Mouse (Mus musculus) midbrain, embryonic 15.5 days (tissue): ENCODE measurements around the gene Klhl10. TPM values are rescaled to one million over a fixed set of nuclear protein-coding genes. Genes with fewer than 3 reads are reported as not detected.

Source experiments
- ATAC-seq: fragments of 200-750 bp; cut with Nextera tagmentation; replicated peaks from 2 replicates; pipeline ENCODE4 v1.8.0; 2017; ENCODE audit warnings: moderate TSS enrichment
- H3K27ac ChIP-seq: fragments of 300-500 bp; sonication (generic); 2 replicates; pipeline ENCODE4 v1.5.1; 2015; ENCODE audit warnings: mild to moderate bottlenecking, inconsistent platforms
- H3K27me3 ChIP-seq: fragments of 300-500 bp; sonication (generic); replicated peaks from 2 replicates; pipeline ENCODE4 v1.6.1; 2015; ENCODE audit warnings: inconsistent platforms
- H3K36me3 ChIP-seq: fragments of 300-500 bp; sonication (generic); replicated peaks from 2 replicates; pipeline ENCODE4 v1.6.1; 2015; ENCODE audit warnings: inconsistent platforms
- H3K4me1 ChIP-seq: fragments of 300-500 bp; sonication (generic); 2 replicates; pipeline ENCODE4 v1.6.1; 2015; ENCODE audit warnings: inconsistent platforms
- H3K4me2 ChIP-seq: fragments of 300-500 bp; sonication (generic); 2 replicates; pipeline ENCODE4 v1.6.1; 2015; ENCODE audit warnings: inconsistent platforms, mild to moderate bottlenecking, moderate library complexity
- H3K4me3 ChIP-seq: fragments of 300-500 bp; sonication (generic); 2 replicates; pipeline ENCODE4 v1.5.1; 2015; ENCODE audit warnings: mild to moderate bottlenecking, inconsistent platforms
- H3K9ac ChIP-seq: fragments of 300-500 bp; sonication (generic); 2 replicates; pipeline ENCODE4 v1.6.1; 2015; ENCODE audit warnings: mild to moderate bottlenecking, inconsistent platforms
- H3K9me3 ChIP-seq: fragments of 300-500 bp; sonication (generic); 2 replicates; pipeline ENCODE4 v1.6.1; 2016; ENCODE audit warnings: inconsistent platforms
- WGBS: fragments of 180-500 bp; shearing (Covaris S2); methylation state at CpG from one replicate; pipeline ENCODE4 v1.1.7; 2015; ENCODE audit warnings: mixed read lengths; 5-methylcytosine and 5-hydroxymethylcytosine counted together
- polyA plus RNA-seq: library from polyadenylated mRNA; unstranded; fragments of >200 nt; fragmentation: Nextera tagmentation; extraction: Ambion mirVana; gene quantifications from 2 replicates; pipeline ENCODE4 v1.2.1, GENCODE M21; 2015

Klhl10 gene
- 0.89 and 1.1 TPM in 2 replicates for polyA plus RNA-seq

- H3K27me3 ChIP-seq: no peaks in the 10 kb centered on the region
Observed at GRCm38 (mm10) chr11:100441797-100442196, at the start of gene Klhl10, which contains the start of gene Nt5c3b. Gene Klhl10, plus strand, starts transcription at chr11:100441917. Gene Nt5c3b, minus strand, starts transcription at chr11:100441808.

DNA sequence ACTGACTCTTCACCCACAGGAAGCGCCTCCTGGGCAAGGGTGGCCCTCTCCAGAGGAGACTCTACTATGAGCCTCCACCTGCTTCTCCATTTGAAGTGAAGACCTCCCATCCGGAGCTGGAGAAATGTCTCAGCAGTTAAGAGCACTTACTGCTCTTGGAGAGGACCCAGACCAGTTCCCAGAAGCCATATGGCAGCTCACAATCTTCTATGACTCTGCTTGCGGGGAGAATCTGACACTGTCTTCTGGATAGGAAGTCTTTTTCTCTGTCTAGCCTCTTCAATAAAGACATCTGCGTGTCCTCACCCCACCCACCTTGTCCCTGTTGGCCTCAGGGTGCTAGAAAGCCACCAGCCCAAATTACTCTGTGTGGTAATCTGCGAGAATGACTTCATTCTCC is 48.8 kb upstream of the Klhl10 start:
- Histone ChIP-seq H3K27ac (no peak overlapping the region), H3K4me3 (no peak overlapping the region), H3K9ac (no peak overlapping the region), H3K27me3 (no peaks in the 10 kb centered on the region), H3K36me3 (no peaks in the 10 kb centered on the region), H3K9me3 (no peaks in the 10 kb centered on the region), H3K4me1 (peaks cover 44% of the 10 kb centered on the region), H3K4me2 (no peak overlapping the region)
- WGBS: 89% methylated on average over 5 of the region's 5 CpGs
- ATAC-seq: no peak

More at GRCm38 (mm10) chr11:100441797-100442196, at the start of gene Klhl10, which contains the start of gene Nt5c3b:
- ATAC-seq: no peak
- peak within 1 kb of the TSS; percentile 76 for H3K27ac ChIP-seq
- peaks cover 23% of the 10 kb centered on the region for H3K4me1 ChIP-seq
- peak within 1 kb of the TSS; percentile 54 for H3K4me3 ChIP-seq
- WGBS: 87% methylated on average over 8 of the region's 8 CpGs
- no peaks in the 10 kb centered on the region for H3K9me3 ChIP-seq
- peak within 1 kb of the TSS; percentile 59 for H3K4me2 ChIP-seq
- H3K9ac ChIP-seq: peak within 1 kb of the TSS; percentile 66
- H3K36me3 ChIP-seq: no peaks in the 10 kb centered on the region

GRCm38 (mm10) chr11:100393733-100394132 is 48.0 kb upstream of the Klhl10 start:
- no peaks in the 10 kb centered on the region for H3K27me3 ChIP-seq
- no peaks in the 10 kb centered on the region for H3K9me3 ChIP-seq
- WGBS: 80% methylated on average over 7 of the region's 7 CpGs
- H3K4me1 ChIP-seq: peaks cover 45% of the 10 kb centered on the region
- no peaks in the 10 kb centered on the region for H3K36me3 ChIP-seq
- H3K4me2 ChIP-seq: no peak overlapping the region
- H3K27ac ChIP-seq: no peak overlapping the region
- H3K4me3 ChIP-seq: no peak overlapping the region
- no peak for ATAC-seq
- H3K9ac ChIP-seq: no peak overlapping the region

GRCm38 (mm10) chr11:100394353-100395074 is 47.2 kb upstream of the Klhl10 start:
- Histone ChIP-seq H3K9me3 (no peaks in the 10 kb centered on the region), H3K36me3 (no peaks in the 10 kb centered on the region), H3K9ac (no peak overlapping the region), H3K27ac (no peak overlapping the region), H3K27me3 (no peaks in the 10 kb centered on the region), H3K4me3 (no peak overlapping the region), H3K4me2 (no peak overlapping the region; the same call in 1 of the 2 replicates), H3K4me1 (peaks cover 45% of the 10 kb centered on the region)
- WGBS: 84% methylated on average over 5 of the region's 5 CpGs
- no peak for ATAC-seq

DNA sequence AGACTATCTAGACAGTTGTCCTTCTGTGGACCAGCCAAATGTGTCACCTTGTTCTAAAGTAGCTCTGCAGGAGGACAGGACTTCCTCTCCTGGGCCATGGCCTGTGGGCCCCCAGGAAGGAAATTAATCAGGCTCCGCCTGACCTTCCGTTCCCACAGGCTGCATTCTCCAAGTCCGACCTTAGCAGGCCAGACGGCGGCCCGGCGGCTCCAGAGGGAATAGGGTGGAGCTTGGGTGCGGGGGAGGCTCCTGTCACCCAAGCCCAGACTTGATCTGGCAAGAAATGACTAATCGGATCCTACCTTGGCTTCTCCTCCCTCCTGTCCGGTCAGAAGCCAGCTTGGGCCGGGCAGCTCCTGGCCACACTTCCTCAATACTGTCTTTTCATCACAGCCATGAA is 46.5 kb upstream of the Klhl10 start:
- no peaks in the 10 kb centered on the region for H3K9me3 ChIP-seq
- H3K4me1 ChIP-seq: peaks cover 45% of the 10 kb centered on the region
- no peak overlapping the region for H3K27ac ChIP-seq
- 37% methylated on average over 11 of the region's 11 CpGs for WGBS
- ATAC-seq: no peak
- peak overlapping the region; percentile 73 for H3K4me3 ChIP-seq
- no peaks in the 10 kb centered on the region for H3K27me3 ChIP-seq
- H3K36me3 ChIP-seq: no peaks in the 10 kb centered on the region
- H3K4me2 ChIP-seq: peak overlapping the region; percentile 74
- no peak overlapping the region for H3K9ac ChIP-seq

GRCm38 (mm10) chr11:100395861-100396631 is 45.7 kb upstream of the Klhl10 start:
- Histone ChIP-seq H3K36me3 (no peaks in the 10 kb centered on the region), H3K4me2 (peak overlapping the region; percentile 74)
- 27% methylated on average over 17 of the region's 17 CpGs for WGBS

DNA sequence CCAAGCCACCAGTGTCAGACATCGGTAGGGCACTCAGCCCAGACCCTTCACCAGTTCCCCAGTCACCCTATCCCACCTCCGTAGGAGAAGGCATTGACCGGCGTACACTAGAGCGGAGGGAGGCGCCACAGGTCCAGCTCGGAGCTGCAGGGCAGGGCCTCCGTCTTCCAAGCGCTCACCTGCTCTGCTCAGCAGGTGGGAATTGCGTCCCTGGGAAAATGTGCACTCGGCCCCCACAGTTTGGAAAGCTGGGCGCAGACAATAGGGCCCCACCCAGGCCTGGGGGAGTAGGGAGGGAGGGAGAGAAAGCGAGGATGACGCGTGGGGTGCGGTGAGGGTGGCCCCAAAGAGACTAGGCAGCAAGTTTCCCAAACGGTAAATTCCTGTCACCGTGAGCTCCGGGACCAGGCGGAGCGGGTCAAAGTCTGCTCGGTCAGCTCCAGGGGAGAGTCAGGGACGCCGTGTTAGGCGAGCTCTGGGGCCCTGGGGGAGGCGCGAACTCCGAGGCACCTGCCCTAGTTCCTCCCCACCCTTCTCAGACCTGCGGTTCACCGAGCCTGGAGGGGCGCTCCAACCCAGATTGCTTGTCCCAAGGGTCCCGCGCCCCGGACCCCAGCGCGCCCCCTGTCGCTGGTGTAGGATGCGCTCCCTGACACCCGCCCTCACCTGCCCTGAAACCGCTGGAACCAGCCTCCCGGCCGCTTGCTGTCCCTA is 44.7 kb upstream of the Klhl10 start:
- 2% methylated on average over 42 of the region's 42 CpGs for WGBS
- no peaks in the 10 kb centered on the region for H3K27me3 ChIP-seq
- H3K4me3 ChIP-seq: peak overlapping the region; percentile 73
- H3K4me2 ChIP-seq: peak overlapping the region; percentile 74
- ATAC-seq: peak; percentile 48
- no peaks in the 10 kb centered on the region for H3K9me3 ChIP-seq
- H3K4me1 ChIP-seq: peaks cover 34% of the 10 kb centered on the region
- no peaks in the 10 kb centered on the region for H3K36me3 ChIP-seq
- H3K9ac ChIP-seq: peak overlapping the region; percentile 85
- peak overlapping the region; percentile 76 for H3K27ac ChIP-seq

More at GRCm38 (mm10) chr11:100395861-100396631, 45.7 kb upstream of the Klhl10 start:
- H3K9ac ChIP-seq: peak overlapping the region; percentile 85
- no peaks in the 10 kb centered on the region for H3K9me3 ChIP-seq
- peak overlapping the region; percentile 73 for H3K4me3 ChIP-seq
- H3K4me1 ChIP-seq: peaks cover 40% of the 10 kb centered on the region
- H3K27ac ChIP-seq: no peak overlapping the region
- no peaks in the 10 kb centered on the region for H3K27me3 ChIP-seq
- ATAC-seq: no peak

GRCm38 (mm10) chr11:100397600-100398389 is 43.9 kb upstream of the Klhl10 start, which contains the start of gene Jup:
Gene Jup, minus strand, starts transcription at chr11:100397763.
- Histone ChIP-seq H3K27me3 (no peaks in the 10 kb centered on the region), H3K36me3 (no peaks in the 10 kb centered on the region), H3K27ac (peak within 1 kb of the TSS; percentile 76), H3K9ac (peak within 1 kb of the TSS; percentile 85), H3K9me3 (no peaks in the 10 kb centered on the region), H3K4me3 (peak within 1 kb of the TSS; percentile 73), H3K4me2 (peak within 1 kb of the TSS; percentile 74), H3K4me1 (peaks cover 34% of the 10 kb centered on the region)
- peak; percentile 99 for ATAC-seq
- under 1% methylated on average over 37 of the region's 37 CpGs for WGBS

- Histone ChIP-seq H3K4me3 (no peak overlapping the region), H3K27me3 (no peaks in the 10 kb centered on the region), H3K4me2 (peak overlapping the region; percentile 74; the same call in 1 of the 2 replicates), H3K4me1 (peaks cover 37% of the 10 kb centered on the region), H3K9ac (no peak overlapping the region), H3K9me3 (no peaks in the 10 kb centered on the region), H3K36me3 (no peaks in the 10 kb centered on the region), H3K27ac (peak overlapping the region; percentile 44; the same call in 1 of the 2 replicates)
- ATAC-seq: no peak
- WGBS: 96% methylated on average over 7 of the region's 7 CpGs
Observed at GRCm38 (mm10) chr11:100398517-100398916, 43.2 kb upstream of the Klhl10 start.

- Histone ChIP-seq H3K4me1 (peaks cover 31% of the 10 kb centered on the region), H3K9me3 (no peaks in the 10 kb centered on the region), H3K27me3 (no peaks in the 10 kb centered on the region), H3K27ac (no peak overlapping the region), H3K9ac (no peak overlapping the region), H3K4me2 (no peak overlapping the region), H3K36me3 (no peaks in the 10 kb centered on the region), H3K4me3 (no peak overlapping the region)
- ATAC-seq: no peak
- 84% methylated on average over 9 of the region's 9 CpGs for WGBS
Observed at GRCm38 (mm10) chr11:100399320-100399719, 42.4 kb upstream of the Klhl10 start.

DNA sequence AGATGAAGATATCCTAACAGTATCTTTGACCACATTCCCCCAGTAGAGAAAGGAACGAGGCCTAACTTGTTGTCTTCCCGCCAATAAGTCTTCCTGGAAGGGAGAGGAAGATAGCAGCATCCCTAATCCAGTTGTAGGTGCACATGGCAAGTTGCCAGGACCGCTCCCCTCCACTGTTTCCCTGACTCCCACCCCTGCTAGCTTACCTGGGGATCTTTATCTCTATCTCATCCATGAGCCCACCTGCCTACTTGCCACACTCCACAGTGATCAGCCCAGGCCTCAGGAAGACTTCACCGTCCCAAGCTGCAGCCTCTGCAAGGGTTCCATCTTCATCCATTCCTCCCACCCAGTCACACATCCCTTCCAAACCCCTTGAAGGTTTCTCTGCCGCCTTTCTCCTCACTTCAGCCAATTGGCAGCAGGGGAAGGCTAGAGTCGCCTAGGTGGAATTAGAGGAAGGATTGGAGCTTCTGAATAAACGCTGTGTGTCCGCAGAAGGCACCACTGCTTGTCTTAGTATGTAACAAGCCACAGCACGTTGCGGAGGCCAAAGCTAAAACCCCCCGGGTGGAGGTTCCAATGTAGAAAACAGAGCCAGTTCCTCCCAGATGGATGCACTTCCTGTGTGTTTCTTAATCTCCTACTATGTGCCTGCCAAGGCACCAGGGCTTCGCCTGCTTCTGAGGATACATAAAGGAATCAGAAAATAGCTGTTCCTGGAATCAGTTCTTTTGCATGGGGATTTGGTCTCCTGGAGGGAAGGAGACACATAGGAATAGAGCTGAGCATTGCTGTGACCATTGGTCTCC is 41.8 kb upstream of the Klhl10 start:
- H3K27me3 ChIP-seq: no peaks in the 10 kb centered on the region
- H3K4me1 ChIP-seq: peaks cover 27% of the 10 kb centered on the region
- no peak for ATAC-seq
- H3K27ac ChIP-seq: no peak overlapping the region
- no peak overlapping the region for H3K4me2 ChIP-seq
- H3K9me3 ChIP-seq: no peaks in the 10 kb centered on the region
- 79% methylated on average over 12 of the region's 12 CpGs for WGBS
- H3K36me3 ChIP-seq: no peaks in the 10 kb centered on the region
- no peak overlapping the region for H3K4me3 ChIP-seq
- H3K9ac ChIP-seq: no peak overlapping the region
